Comparison of ENCODE assay signal across 8 mouse cellular contexts in the genomic region with DNA sequence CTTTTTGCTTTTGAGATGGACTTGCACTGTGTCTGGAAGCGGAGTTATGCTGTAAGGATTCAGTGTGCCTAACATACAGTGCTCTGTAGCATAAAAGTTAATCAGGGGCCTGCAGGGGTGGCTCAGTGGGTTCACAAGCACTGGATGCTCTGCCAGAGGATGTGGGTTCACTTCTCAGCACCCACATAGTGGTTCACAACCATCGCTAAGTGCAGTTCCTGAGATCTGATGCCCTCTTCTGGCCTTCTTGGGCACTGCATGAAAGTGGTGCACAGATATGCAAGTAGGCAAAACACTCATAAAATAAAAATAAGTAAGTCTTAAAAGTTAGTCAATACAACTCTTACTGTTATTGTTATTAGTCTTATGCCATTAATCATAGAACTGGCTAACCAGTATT. TPM values are rescaled to one million over a fixed set of nuclear protein-coding genes. Genes with fewer than 3 reads are reported as not detected.
A peak's percentile ranks its signal among the peaks of the same experiment; 100 is the strongest.
DNase-seq lines count a peak whose midpoint lies in the region; ATAC-seq lines count a peak whose summit lies in the region.

No protein-coding gene starts in this region.

- ATAC-seq in megakaryocyte progenitor cell, adult 5-6 weeks (replicated peaks; ENCODE audit: poor library complexity): peak; percentile 79

- intact Hi-C loops in gastrocnemius, postnatal 14 days (cut with DNase I; ENCODE audit: low total_unique reads): no loop called here

- DNase-seq in gastrocnemius, postnatal 10 days: peak; percentile 29
- DNase-seq in gastrocnemius, postnatal 14 days: no peak
- DNase-seq in right cerebral cortex, postnatal 4 days: peak; percentile 47
- DNase-seq in right cerebral cortex, adult 18-20 months: no peak
- peak; percentile 67 for DNase-seq in embryo, embryonic 10 days (ENCODE audit: low spot score)
- DNase-seq in thymus, postnatal 36 days: peak; percentile 62
- DNase-seq in left cerebral cortex, adult 11 months (ENCODE audit: low spot score): no peak

RNA-seq across cellular contexts. Expression of gene 1110032A03Rik, which starts 6.8 kb away (rescaled TPM):
- 10 to 100 TPM; 11.4 to 12.6 TPM for total RNA-seq in gastrocnemius, postnatal 10 days (2021)
- 10 to 100 TPM in 1 of 2 experiments, 1 to 10 TPM in 1; 7.9 to 11.9 TPM for total RNA-seq in gastrocnemius, postnatal 14 days (2021)
- 19.5 and 19.7 TPM in 2 replicates for total RNA-seq in megakaryocyte progenitor cell, adult 5-6 weeks (2015)
- total RNA-seq in megakaryocyte progenitor cell, adult 5-6 weeks (2017): 13.3 and 16.4 TPM in 2 replicates

RNA-seq across cellular contexts. Expression of gene Alg9, which starts 7.3 kb away (rescaled TPM):
- 10 to 100 TPM in 1 of 2 experiments, 1 to 10 TPM in 1; 8.2 to 13.4 TPM for total RNA-seq in gastrocnemius, postnatal 10 days (2021)
- total RNA-seq in gastrocnemius, postnatal 14 days (2021): 1 to 10 TPM; 7.1 to 8.6 TPM
- total RNA-seq in megakaryocyte progenitor cell, adult 5-6 weeks (2015): 23.2 and 30.8 TPM in 2 replicates
- total RNA-seq in megakaryocyte progenitor cell, adult 5-6 weeks (2017): 21.4 and 24.7 TPM in 2 replicates

RNA-seq across cellular contexts. Expression of gene Fdxacb1, which starts 14.1 kb away (rescaled TPM):
- 1 to 10 TPM; 4.0 to 4.9 TPM for total RNA-seq in gastrocnemius, postnatal 10 days (2021)
- 1 to 10 TPM; 3.4 to 4.4 TPM for total RNA-seq in gastrocnemius, postnatal 14 days (2021)
- total RNA-seq in megakaryocyte progenitor cell, adult 5-6 weeks (2015): 6.9 and 7.8 TPM in 2 replicates
- total RNA-seq in megakaryocyte progenitor cell, adult 5-6 weeks (2017): 6.0 and 7.0 TPM in 2 replicates

RNA-seq across cellular contexts. Expression of gene Hspb2, which starts 30.0 kb away (rescaled TPM):
- total RNA-seq in gastrocnemius, postnatal 10 days (2021): 100 to 1,000 TPM; 120 to 128 TPM
- 100 to 1,000 TPM; 130 to 134 TPM for total RNA-seq in gastrocnemius, postnatal 14 days (2021)
- not detected in 2 replicates for total RNA-seq in megakaryocyte progenitor cell, adult 5-6 weeks (2015)
- total RNA-seq in megakaryocyte progenitor cell, adult 5-6 weeks (2017): not detected in 2 replicates

RNA-seq across cellular contexts. Expression of gene Cryab, which starts 31.0 kb away (rescaled TPM):
- 100 to 1,000 TPM; 667 to 687 TPM for total RNA-seq in gastrocnemius, postnatal 10 days (2021)
- total RNA-seq in gastrocnemius, postnatal 14 days (2021): 100 to 1,000 TPM; 804 to 989 TPM
- total RNA-seq in megakaryocyte progenitor cell, adult 5-6 weeks (2015): 0.71 and 0.99 TPM in 2 replicates
- total RNA-seq in megakaryocyte progenitor cell, adult 5-6 weeks (2017): 0.34 and 0.54 TPM in 2 replicates

Comparison
In these comparisons a context has a peak if more than half of its experiments do, and no peak if none do; other contexts are left out.
1. DNase-seq: peak in gastrocnemius, postnatal 10 days (single experiment), right cerebral cortex, postnatal 4 days (single experiment), embryo, embryonic 10 days (single experiment) and thymus, postnatal 36 days (2 of 2); none in gastrocnemius, postnatal 14 days (single experiment), right cerebral cortex, adult 18-20 months (single experiment) and left cerebral cortex, adult 11 months (single experiment).